Mouse (Mus musculus): ENCODE results near the gene Mrps6.
"Not testable (repeated sequence)": the region's sequence is repeated elsewhere in the genome, so short reads cannot be mapped to it uniquely, and the experiment has no call there.

The Mrps6 gene

GRCm38 (mm10) chr16:92062832-92063231 lies 4.8 kb downstream of the Mrps6 start:
- no peak for DNase-seq (ENCODE audit: low read depth, low spot score)

- no peak for DNase-seq (ENCODE audit: low read depth, low spot score)
Observed at GRCm38 (mm10) chr16:92064801-92065200, 6.7 kb downstream of the Mrps6 start.

GRCm38 (mm10) chr16:92070338-92070737 lies 12.3 kb downstream of the Mrps6 start:
- DNase-seq (ENCODE audit: low read depth, low spot score) = no peak

GRCm38 (mm10) chr16:92076797-92077196 lies 18.7 kb downstream of the Mrps6 start:
- DNase-seq (ENCODE audit: low read depth, low spot score) = no peak

GRCm38 (mm10) chr16:92083771-92084453 lies 25.8 kb downstream of the Mrps6 start:
- DNase-seq (ENCODE audit: low read depth, low spot score) = no peak

- no peak for DNase-seq (ENCODE audit: low read depth, low spot score)
Observed at GRCm38 (mm10) chr16:92089225-92089624, 31.2 kb downstream of the Mrps6 start.

GRCm38 (mm10) chr16:92091876-92092275 lies 33.8 kb downstream of the Mrps6 start:
- no peak for DNase-seq (ENCODE audit: low read depth, low spot score)

GRCm38 (mm10) chr16:92098351-92099051 lies 40.4 kb downstream of the Mrps6 start:
- no peak for DNase-seq (ENCODE audit: low read depth, low spot score)

GRCm38 (mm10) chr16:92099598-92099997 lies 41.5 kb downstream of the Mrps6 start:
- DNase-seq (ENCODE audit: low read depth, low spot score) = no peak

- DNase-seq (ENCODE audit: low read depth, low spot score) = peak; percentile 69
Observed at GRCm38 (mm10) chr16:92100111-92100510, 42.0 kb downstream of the Mrps6 start.

- no peak for DNase-seq (ENCODE audit: low read depth, low spot score)
Observed at GRCm38 (mm10) chr16:92102115-92102514, 44.0 kb downstream of the Mrps6 start.

GRCm38 (mm10) chr16:92102931-92103330 lies 44.9 kb downstream of the Mrps6 start:
- DNase-seq (ENCODE audit: low read depth, low spot score) = not testable (repeated sequence)

GRCm38 (mm10) chr16:92103572-92104331 lies 45.7 kb downstream of the Mrps6 start:
- DNase-seq (ENCODE audit: low read depth, low spot score) = no peak

- DNase-seq (ENCODE audit: low read depth, low spot score) = no peak
Observed at GRCm38 (mm10) chr16:92104332-92104590, 46.2 kb downstream of the Mrps6 start.

- no peak for DNase-seq (ENCODE audit: low read depth, low spot score)
Observed at GRCm38 (mm10) chr16:92104951-92105350, 46.9 kb downstream of the Mrps6 start.

GRCm38 (mm10) chr16:92105631-92106030 lies 47.6 kb downstream of the Mrps6 start:
- no peak for DNase-seq (ENCODE audit: low read depth, low spot score)

GRCm38 (mm10) chr16:92107346-92107745 lies 49.3 kb downstream of the Mrps6 start:
- no peak for DNase-seq (ENCODE audit: low read depth, low spot score)

- no peak for DNase-seq (ENCODE audit: low read depth, low spot score)
Observed at GRCm38 (mm10) chr16:92114706-92115241, 56.7 kb downstream of the Mrps6 start.

- peak; percentile 67 for DNase-seq (ENCODE audit: low read depth, low spot score)
Observed at GRCm38 (mm10) chr16:92115611-92116421, 57.7 kb downstream of the Mrps6 start.

GRCm38 (mm10) chr16:92117337-92118209 lies 59.5 kb downstream of the Mrps6 start:
- DNase-seq (ENCODE audit: low read depth, low spot score) = no peak

All from telencephalon, adult 2 months (tissue).